ENCODE assay signal across 1 mouse cellular context in genomic region chr15:98710442-98710841, GRCm38 (mm10).
TF ChIP-seq lines count a peak whose summit lies in the region.

No protein-coding gene starts in this region.

TF ChIP-seq in CH12.LX, 34 proteins besides CTCF, POLR2A, EP300 and RAD21 (continued from another document):
- TF ChIP-seq TCF12 (IDR thresholded peaks at IDR 0.05; ENCODE audit: low read depth, low read length), result 0 out of 2 replicates have a peak, but pooled peaks have one; percentile 26
- TF ChIP-seq SMC3 (IDR thresholded peaks at IDR 0.05; ENCODE audit: low read depth, low read length), result peak; percentile 87
- 0 out of 2 replicates have a peak, but pooled peaks have one; percentile 24 for TF ChIP-seq SIN3A (IDR thresholded peaks at IDR 0.05; ENCODE audit: low read length)
- peak; percentile 39; the same call in 1 of the 2 replicates for TF ChIP-seq MAX (IDR thresholded peaks at IDR 0.05; ENCODE audit: low read length)
- no peak for TF ChIP-seq ETS1 (conservative IDR thresholded peaks at IDR 0.05; ENCODE audit: low read depth, low read length)
- TF ChIP-seq PAX5 (IDR thresholded peaks at IDR 0.05; ENCODE audit: low read length), result no peak
- peak; percentile 60; the same call in 1 of the 2 replicates for TF ChIP-seq NELFE (IDR thresholded peaks at IDR 0.05; ENCODE audit: low read depth, low read length)
- TF ChIP-seq MXI1 (IDR thresholded peaks at IDR 0.05; ENCODE audit: low read depth, low read length), result 0 out of 2 replicates have a peak, but pooled peaks have one; percentile 30
- no peak for TF ChIP-seq UBTF (IDR thresholded peaks at IDR 0.05; ENCODE audit: low read depth, low read length)
- TF ChIP-seq ZKSCAN1 (IDR thresholded peaks at IDR 0.05; ENCODE audit: borderline replicate concordance, low read depth, low read length), result no peak
